Mouse (Mus musculus): Measurements from ENCODE around the gene Ppt2. TPM values are rescaled to one million over a fixed set of nuclear protein-coding genes. Genes with fewer than 3 reads are reported as not detected.

Gene Ppt2
- polyA plus RNA-seq, 1 experiment from 2014 or later = 15.9 TPM

DNA sequence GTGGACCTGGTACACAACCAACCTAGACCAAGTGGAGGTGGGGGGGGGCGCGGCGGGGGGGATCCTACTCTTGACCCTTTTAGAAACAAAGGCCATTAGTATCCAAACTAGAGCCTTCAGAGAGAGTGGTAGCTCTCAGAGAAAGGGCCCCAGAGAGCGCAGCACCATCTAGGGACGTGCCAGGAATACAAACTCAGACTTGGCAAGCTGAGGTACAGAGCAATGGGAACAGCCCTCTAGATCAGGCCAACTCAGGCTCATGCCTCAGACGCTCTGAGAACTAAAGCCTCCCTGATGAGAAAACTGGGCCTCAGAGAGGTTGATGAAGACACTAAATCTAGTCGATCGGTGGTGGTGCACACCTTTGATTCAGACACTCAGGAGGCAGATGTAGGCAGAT is 43.2 kb downstream of the Ppt2 start:
- H3K27ac ChIP-seq = no peak overlapping the region
- no peaks in the 10 kb centered on the region for H3K36me3 ChIP-seq
- no peak overlapping the region for H3K4me3 ChIP-seq (replicated peaks)
- WGBS = 91% methylated on average over 8 of the region's 8 CpGs
- H3K27me3 ChIP-seq = no peaks in the 10 kb centered on the region
- peaks cover 32% of the 10 kb centered on the region for H3K4me1 ChIP-seq (replicated peaks)
- no peaks in the 10 kb centered on the region for H3K9me3 ChIP-seq
- H3K9ac ChIP-seq (replicated peaks) = no peak overlapping the region
- no peak for ATAC-seq (ENCODE audit: insufficient number of reproducible peaks, insufficient read depth, low FRiP score, low TSS enrichment, low read depth)
- H3K4me2 ChIP-seq = no peak overlapping the region

DNA sequence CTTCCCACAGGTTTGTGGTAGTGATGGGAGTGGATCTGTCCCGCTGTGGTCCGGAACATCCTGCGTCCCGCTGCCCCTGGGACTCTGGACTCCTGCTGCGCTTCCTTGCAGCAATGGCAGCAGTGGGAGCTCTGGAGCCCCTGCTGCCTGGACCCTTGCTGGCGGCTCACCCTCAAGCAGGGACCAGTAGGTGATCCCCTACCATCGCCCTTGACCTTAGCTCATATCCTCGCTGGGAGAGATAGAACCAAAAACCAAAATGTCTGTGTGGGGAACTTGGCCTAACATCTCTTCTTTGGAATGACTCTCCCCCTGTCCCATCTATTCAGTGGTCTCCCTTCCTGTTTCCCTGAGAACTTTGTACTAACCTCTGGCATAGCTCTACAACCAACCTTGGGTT is 44.5 kb downstream of the Ppt2 start:
- no peaks in the 10 kb centered on the region for H3K36me3 ChIP-seq
- H3K27me3 ChIP-seq = no peaks in the 10 kb centered on the region
- WGBS = 88% methylated on average over 8 of the region's 8 CpGs
- no peak for ATAC-seq (ENCODE audit: insufficient number of reproducible peaks, insufficient read depth, low FRiP score, low TSS enrichment, low read depth)
- H3K4me2 ChIP-seq = no peak overlapping the region
- no peak overlapping the region; the same call in 1 of the 2 replicates for H3K9ac ChIP-seq (replicated peaks)
- no peak overlapping the region for H3K4me3 ChIP-seq (replicated peaks)
- H3K9me3 ChIP-seq = no peaks in the 10 kb centered on the region
- peaks cover 19% of the 10 kb centered on the region for H3K4me1 ChIP-seq (replicated peaks)
- H3K27ac ChIP-seq = no peak overlapping the region

DNA sequence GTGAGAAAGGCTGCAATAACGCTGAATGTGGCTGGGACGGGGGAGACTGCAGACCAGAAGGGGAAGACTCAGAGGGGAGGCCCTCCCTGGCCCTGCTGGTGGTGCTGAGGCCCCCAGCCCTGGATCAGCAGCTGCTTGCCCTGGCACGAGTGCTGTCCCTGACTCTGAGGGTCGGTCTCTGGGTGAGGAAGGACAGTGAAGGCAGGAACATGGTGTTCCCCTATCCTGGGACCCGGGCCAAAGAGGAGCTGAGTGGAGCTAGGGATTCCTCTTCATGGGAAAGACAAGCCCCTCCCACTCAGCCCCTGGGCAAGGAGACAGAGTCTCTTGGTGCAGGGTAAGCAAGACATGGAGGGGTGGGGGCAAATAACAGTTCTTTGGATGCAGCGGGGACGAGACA is 44.9 kb downstream of the Ppt2 start:
- 63% methylated on average over 7 of the region's 7 CpGs for WGBS
- Histone ChIP-seq H3K27ac (no peak overlapping the region), H3K9ac (replicated peaks) (no peak overlapping the region; the same call in 1 of the 2 replicates), H3K4me2 (no peak overlapping the region), H3K27me3 (no peaks in the 10 kb centered on the region), H3K36me3 (no peaks in the 10 kb centered on the region), H3K9me3 (no peaks in the 10 kb centered on the region), H3K4me1 (replicated peaks) (peaks cover 15% of the 10 kb centered on the region), H3K4me3 (replicated peaks) (no peak overlapping the region)
- no peak for ATAC-seq (ENCODE audit: insufficient number of reproducible peaks, insufficient read depth, low FRiP score, low TSS enrichment, low read depth)

DNA sequence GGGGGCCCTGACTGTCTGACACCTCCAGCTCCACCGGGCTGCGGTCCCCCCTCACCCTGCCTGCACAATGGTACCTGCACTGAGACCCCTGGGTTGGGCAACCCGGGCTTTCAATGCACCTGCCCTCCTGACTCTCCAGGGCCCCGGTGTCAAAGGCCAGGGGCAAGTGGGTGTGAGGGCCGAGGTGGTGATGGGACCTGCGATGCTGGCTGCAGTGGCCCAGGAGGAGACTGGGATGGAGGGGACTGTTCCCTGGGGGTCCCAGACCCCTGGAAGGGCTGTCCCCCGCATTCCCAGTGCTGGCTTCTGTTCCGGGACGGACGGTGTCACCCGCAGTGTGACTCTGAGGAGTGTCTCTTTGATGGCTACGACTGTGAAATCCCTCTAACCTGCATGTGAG is 45.8 kb downstream of the Ppt2 start:
- Histone ChIP-seq H3K4me3 (replicated peaks) (no peak overlapping the region), H3K27ac (no peak overlapping the region), H3K9ac (replicated peaks) (no peak overlapping the region), H3K36me3 (no peaks in the 10 kb centered on the region), H3K27me3 (no peaks in the 10 kb centered on the region), H3K4me1 (replicated peaks) (peaks cover 9% of the 10 kb centered on the region), H3K4me2 (no peak overlapping the region), H3K9me3 (no peaks in the 10 kb centered on the region)
- no peak for ATAC-seq (ENCODE audit: insufficient number of reproducible peaks, insufficient read depth, low FRiP score, low TSS enrichment, low read depth)
- 88% methylated on average over 12 of the region's 12 CpGs for WGBS

DNA sequence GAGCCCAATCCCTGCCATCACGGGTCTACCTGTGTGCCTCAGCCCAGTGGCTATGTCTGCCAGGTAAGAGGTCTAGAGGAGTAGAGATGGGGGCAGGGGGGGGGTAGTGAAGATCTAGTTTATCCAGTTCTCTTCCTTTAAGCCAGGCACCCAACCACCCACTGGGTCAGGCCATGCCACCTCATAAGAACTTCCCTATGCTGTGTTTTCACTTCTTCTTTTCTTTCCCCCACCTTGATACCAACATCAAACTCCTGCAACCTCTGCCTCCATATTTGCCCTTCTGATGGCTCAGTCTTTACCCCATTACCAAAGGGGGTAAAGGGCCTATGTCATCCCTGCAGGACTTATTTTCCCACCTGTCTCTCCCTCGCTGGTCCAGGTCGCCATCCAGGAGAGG is 50.2 kb downstream of the Ppt2 start:
- Histone ChIP-seq H3K4me3 (replicated peaks) (no peak overlapping the region), H3K4me1 (replicated peaks) (peaks cover 6% of the 10 kb centered on the region; the same call in 1 of the 2 replicates), H3K9ac (replicated peaks) (no peak overlapping the region), H3K27me3 (0 out of 2 replicates have a peak, but pooled peaks cover 4% of the 10 kb centered on the region), H3K27ac (no peak overlapping the region), H3K36me3 (no peaks in the 10 kb centered on the region), H3K4me2 (no peak overlapping the region), H3K9me3 (no peaks in the 10 kb centered on the region)
- 87% methylated on average over 3 of the region's 3 CpGs for WGBS
- no peak for ATAC-seq (ENCODE audit: insufficient number of reproducible peaks, insufficient read depth, low FRiP score, low TSS enrichment, low read depth)

DNA sequence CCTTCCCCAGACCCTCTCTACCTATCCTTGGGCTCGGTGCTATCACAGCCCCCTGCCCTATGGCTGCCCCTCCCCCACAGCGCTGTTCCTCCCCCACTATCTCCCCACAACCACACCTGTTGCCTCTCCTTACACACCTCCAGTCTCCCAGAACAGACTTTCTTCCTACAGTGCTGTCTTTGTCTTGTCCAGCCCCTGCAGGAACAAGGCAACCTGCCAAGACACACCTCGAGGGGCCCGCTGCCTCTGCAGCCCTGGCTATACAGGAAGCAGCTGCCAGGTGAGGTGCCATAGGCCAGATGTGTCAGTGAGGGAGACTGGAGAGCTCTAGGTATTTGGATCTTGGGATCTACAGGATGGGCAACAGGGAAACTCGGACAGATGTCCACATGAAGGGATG is 51.7 kb downstream of the Ppt2 start:
- Histone ChIP-seq H3K27ac (no peak overlapping the region), H3K4me3 (replicated peaks) (no peak overlapping the region), H3K4me2 (no peak overlapping the region), H3K9me3 (no peaks in the 10 kb centered on the region), H3K9ac (replicated peaks) (no peak overlapping the region), H3K4me1 (replicated peaks) (peaks cover 6% of the 10 kb centered on the region), H3K27me3 (0 out of 2 replicates have a peak, but pooled peaks cover 4% of the 10 kb centered on the region), H3K36me3 (no peaks in the 10 kb centered on the region)
- no peak for ATAC-seq (ENCODE audit: insufficient number of reproducible peaks, insufficient read depth, low FRiP score, low TSS enrichment, low read depth)
- WGBS = 72% methylated on average over 5 of the region's 5 CpGs

DNA sequence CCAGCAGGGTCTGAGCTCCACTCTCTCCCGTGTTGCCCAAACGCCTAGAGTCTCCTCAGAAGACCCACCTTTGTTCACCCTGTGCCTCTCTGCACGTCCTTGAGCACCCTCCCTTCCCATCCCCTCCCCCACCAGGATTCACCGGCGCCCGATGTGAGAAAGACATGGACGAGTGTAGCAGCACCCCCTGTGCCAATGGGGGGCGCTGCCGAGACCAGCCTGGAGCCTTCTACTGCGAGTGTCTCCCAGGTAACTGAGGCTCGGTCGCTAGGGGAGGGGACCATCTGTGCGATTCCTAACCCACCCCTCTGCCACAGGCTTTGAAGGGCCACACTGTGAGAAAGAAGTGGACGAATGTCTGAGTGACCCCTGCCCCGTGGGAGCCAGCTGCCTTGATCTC is 55.9 kb downstream of the Ppt2 start:
- H3K4me3 ChIP-seq (replicated peaks) = no peak overlapping the region
- peaks cover 9% of the 10 kb centered on the region for H3K4me1 ChIP-seq (replicated peaks)
- no peaks in the 10 kb centered on the region for H3K9me3 ChIP-seq
- no peak overlapping the region for H3K9ac ChIP-seq (replicated peaks)
- H3K36me3 ChIP-seq = no peaks in the 10 kb centered on the region
- H3K27ac ChIP-seq = no peak overlapping the region
- H3K4me2 ChIP-seq = no peak overlapping the region
- WGBS = 18% methylated on average over 15 of the region's 15 CpGs
- H3K27me3 ChIP-seq = peaks cover 6% of the 10 kb centered on the region; the same call in 1 of the 2 replicates
- no peak for ATAC-seq (ENCODE audit: insufficient number of reproducible peaks, insufficient read depth, low FRiP score, low TSS enrichment, low read depth)

DNA sequence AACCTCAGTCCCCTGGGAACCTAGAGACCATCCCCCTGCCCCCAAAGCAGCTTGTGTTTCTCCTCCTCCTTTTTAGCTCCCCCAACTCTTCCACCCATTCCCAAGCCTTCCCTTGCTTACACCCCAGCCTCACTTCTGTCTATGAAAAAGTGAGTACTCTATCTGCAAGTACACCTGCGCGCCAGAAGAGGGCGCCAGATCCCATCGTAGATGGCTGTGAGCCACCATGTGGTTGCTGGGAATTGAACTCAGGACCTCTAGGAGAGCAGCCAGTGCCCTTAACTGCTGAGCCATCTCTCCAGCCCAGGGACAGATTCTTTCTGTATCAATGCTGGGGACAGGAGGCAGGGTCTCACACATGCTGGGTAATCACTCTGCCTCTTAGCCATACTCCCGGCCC is 56.4 kb downstream of the Ppt2 start:
- Histone ChIP-seq H3K27ac (no peak overlapping the region), H3K36me3 (no peaks in the 10 kb centered on the region), H3K4me1 (replicated peaks) (peaks cover 12% of the 10 kb centered on the region), H3K9ac (replicated peaks) (no peak overlapping the region), H3K4me2 (no peak overlapping the region), H3K27me3 (peaks cover 10% of the 10 kb centered on the region; the same call in 1 of the 2 replicates), H3K9me3 (no peaks in the 10 kb centered on the region), H3K4me3 (replicated peaks) (no peak overlapping the region)
- WGBS = 12% methylated on average over 5 of the region's 5 CpGs
- ATAC-seq (ENCODE audit: insufficient number of reproducible peaks, insufficient read depth, low FRiP score, low TSS enrichment, low read depth) = no peak

DNA sequence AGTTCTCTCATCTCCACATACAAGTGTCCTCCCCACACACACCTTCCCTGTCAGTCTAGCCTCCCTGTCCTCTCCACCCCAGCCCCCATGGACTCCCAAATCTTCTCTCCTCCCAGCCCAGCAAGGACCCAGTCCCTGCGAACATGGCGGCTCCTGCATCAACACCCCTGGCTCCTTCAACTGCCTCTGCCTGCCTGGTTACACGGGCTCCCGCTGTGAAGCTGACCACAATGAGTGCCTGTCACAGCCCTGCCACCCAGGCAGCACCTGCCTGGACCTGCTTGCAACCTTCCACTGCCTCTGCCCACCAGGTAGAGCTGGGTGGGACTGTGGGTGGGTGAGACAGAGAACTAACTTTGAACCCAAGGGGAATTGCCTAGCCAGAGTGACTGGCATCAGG is 58.4 kb downstream of the Ppt2 start:
- ATAC-seq (ENCODE audit: insufficient number of reproducible peaks, insufficient read depth, low FRiP score, low TSS enrichment, low read depth) = no peak
- H3K9me3 ChIP-seq = no peaks in the 10 kb centered on the region
- H3K4me3 ChIP-seq (replicated peaks) = no peak overlapping the region
- 68% methylated on average over 4 of the region's 4 CpGs for WGBS
- peaks cover 10% of the 10 kb centered on the region; the same call in 1 of the 2 replicates for H3K27me3 ChIP-seq
- H3K27ac ChIP-seq = no peak overlapping the region
- no peak overlapping the region for H3K9ac ChIP-seq (replicated peaks)
- H3K4me1 ChIP-seq (replicated peaks) = peaks cover 8% of the 10 kb centered on the region
- no peaks in the 10 kb centered on the region for H3K36me3 ChIP-seq
- H3K4me2 ChIP-seq = no peak overlapping the region

DNA sequence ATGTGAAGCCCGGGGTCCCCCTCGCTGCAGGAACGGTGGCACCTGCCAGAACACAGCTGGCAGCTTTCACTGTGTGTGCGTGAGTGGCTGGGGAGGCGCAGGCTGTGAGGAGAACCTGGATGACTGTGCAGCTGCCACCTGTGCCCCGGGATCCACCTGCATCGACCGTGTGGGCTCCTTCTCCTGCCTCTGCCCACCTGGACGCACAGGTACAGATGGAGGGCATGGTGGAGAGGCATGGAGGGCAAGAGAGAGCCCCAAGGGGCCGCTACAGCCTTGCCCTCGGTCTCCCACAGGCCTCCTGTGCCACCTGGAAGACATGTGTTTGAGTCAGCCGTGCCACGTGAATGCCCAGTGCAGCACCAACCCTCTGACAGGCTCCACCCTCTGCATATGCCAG is 59.9 kb downstream of the Ppt2 start:
- Histone ChIP-seq H3K36me3 (no peaks in the 10 kb centered on the region), H3K4me2 (no peak overlapping the region), H3K27me3 (peaks cover 6% of the 10 kb centered on the region; the same call in 1 of the 2 replicates), H3K9ac (replicated peaks) (no peak overlapping the region), H3K4me3 (replicated peaks) (no peak overlapping the region), H3K4me1 (replicated peaks) (peaks cover 20% of the 10 kb centered on the region), H3K27ac (no peak overlapping the region), H3K9me3 (no peaks in the 10 kb centered on the region)
- 80% methylated on average over 13 of the region's 13 CpGs for WGBS
- ATAC-seq (ENCODE audit: insufficient number of reproducible peaks, insufficient read depth, low FRiP score, low TSS enrichment, low read depth) = no peak

DNA sequence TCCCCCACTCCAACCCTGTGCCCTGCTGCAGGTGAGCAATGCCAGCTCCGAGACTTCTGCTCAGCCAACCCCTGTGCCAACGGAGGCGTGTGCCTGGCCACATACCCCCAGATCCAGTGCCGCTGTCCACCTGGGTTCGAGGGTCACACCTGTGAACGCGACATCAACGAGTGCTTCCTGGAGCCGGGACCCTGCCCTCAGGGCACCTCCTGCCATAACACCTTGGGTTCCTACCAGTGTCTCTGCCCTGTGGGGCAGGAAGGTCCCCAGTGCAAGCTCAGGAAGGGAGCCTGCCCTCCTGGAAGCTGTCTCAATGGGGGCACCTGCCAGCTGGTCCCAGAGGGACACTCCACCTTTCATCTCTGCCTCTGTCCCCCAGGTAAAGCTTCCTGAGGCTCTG is 61.0 kb downstream of the Ppt2 start:
- Histone ChIP-seq H3K4me1 (replicated peaks) (peaks cover 20% of the 10 kb centered on the region), H3K36me3 (no peaks in the 10 kb centered on the region), H3K4me3 (replicated peaks) (no peak overlapping the region), H3K9ac (replicated peaks) (no peak overlapping the region), H3K27me3 (peaks cover 6% of the 10 kb centered on the region; the same call in 1 of the 2 replicates), H3K4me2 (no peak overlapping the region), H3K9me3 (no peaks in the 10 kb centered on the region), H3K27ac (no peak overlapping the region)
- ATAC-seq (ENCODE audit: insufficient number of reproducible peaks, insufficient read depth, low FRiP score, low TSS enrichment, low read depth) = no peak
- 58% methylated on average over 9 of the region's 9 CpGs for WGBS

Measured in limb, embryonic 12.5 days (tissue).